Mouse (Mus musculus) midbrain, embryonic 16.5 days (tissue): ENCODE measurements around the gene Lrit3. TPM values are rescaled to one million over a fixed set of nuclear protein-coding genes. Genes with fewer than 3 reads are reported as not detected.
A peak's percentile ranks its signal among the peaks of the same experiment; 100 is the strongest.

ENCODE experiments used
- ATAC-seq: fragments of 200-750 bp; cut with Nextera tagmentation; 2 replicates; pipeline ENCODE4 v1.8.0; 2017; ENCODE audit warnings: moderate TSS enrichment
- H3K27ac ChIP-seq: fragments of 300-500 bp; sonication (generic); 2 replicates; pipeline ENCODE4 v1.5.1; 2014; ENCODE audit warnings: mild to moderate bottlenecking, low read length, mixed read lengths
- H3K27me3 ChIP-seq: fragments of 300-500 bp; sonication (generic); 2 replicates; pipeline ENCODE4 v1.6.1; 2014; ENCODE audit warnings: low read depth, low read length, mixed read lengths; ENCODE audit not compliant: control insufficient read depth, insufficient read depth
- H3K36me3 ChIP-seq: fragments of 300-500 bp; sonication (generic); 2 replicates; pipeline ENCODE4 v1.6.1; 2014; ENCODE audit warnings: mild to moderate bottlenecking, low read length, moderate library complexity, mixed read lengths; ENCODE audit not compliant: control insufficient read depth, insufficient read depth
- H3K4me1 ChIP-seq: fragments of 300-500 bp; sonication (generic); 2 replicates; pipeline ENCODE4 v1.6.1; 2014; ENCODE audit warnings: mild to moderate bottlenecking, low read length, mixed read lengths; ENCODE audit not compliant: control insufficient read depth, insufficient read depth
- H3K4me2 ChIP-seq: fragments of 300-500 bp; sonication (generic); 2 replicates; pipeline ENCODE4 v1.6.1; 2014; ENCODE audit warnings: mild to moderate bottlenecking, low read length, mixed read lengths
- H3K4me3 ChIP-seq: fragments of 300-500 bp; sonication (generic); 2 replicates; pipeline ENCODE4 v1.5.1; 2014; ENCODE audit warnings: low read depth, mild to moderate bottlenecking, low read length, moderate library complexity, mixed read lengths
- H3K9ac ChIP-seq: fragments of 300-500 bp; sonication (generic); 2 replicates; pipeline ENCODE4 v1.6.1; 2014; ENCODE audit warnings: low read depth, low read length, mixed read lengths
- H3K9me3 ChIP-seq: fragments of 300-500 bp; sonication (generic); replicated peaks from 2 replicates; pipeline ENCODE4 v1.6.1; 2014; ENCODE audit warnings: mild to moderate bottlenecking, low read length, mixed read lengths; ENCODE audit not compliant: control insufficient read depth, poor library complexity, severe bottlenecking
- WGBS: fragments of 180-500 bp; shearing (Covaris S2); extraction: QIAGEN DNeasy Blood & Tissue Kit; methylation state at CpG from one replicate; pipeline ENCODE4 v1.1.7; 2014; 5-methylcytosine and 5-hydroxymethylcytosine counted together
- polyA plus RNA-seq: library from polyadenylated mRNA; unstranded; fragments of >200 nt; fragmentation: Nextera tagmentation; extraction: Ambion mirVana; gene quantifications from 2 replicates; pipeline ENCODE4 v1.2.1, GENCODE M21; 2015

Lrit3 gene
- polyA plus RNA-seq, result not detected in 2 replicates

GRCm38 (mm10) chr3:129803765-129804164 is at the start of gene Lrit3:
TSS of gene Lrit3 (minus strand) at chr3:129804030.
- no peaks in the 10 kb centered on the region for H3K36me3 ChIP-seq
- H3K9ac ChIP-seq, result no peak within 1 kb of the TSS
- 82% methylated on average over 10 of the region's 10 CpGs for WGBS
- H3K4me2 ChIP-seq, result no peak within 1 kb of the TSS
- ATAC-seq, result no peak
- no peaks in the 10 kb centered on the region for H3K27me3 ChIP-seq
- no peaks in the 10 kb centered on the region for H3K4me1 ChIP-seq
- H3K9me3 ChIP-seq, result no peaks in the 10 kb centered on the region
- H3K4me3 ChIP-seq, result no peak within 1 kb of the TSS
- no peak within 1 kb of the TSS for H3K27ac ChIP-seq

- H3K36me3 ChIP-seq, result no peaks in the 10 kb centered on the region
- H3K27ac ChIP-seq, result no peak overlapping the region
- H3K4me1 ChIP-seq, result no peaks in the 10 kb centered on the region
- H3K27me3 ChIP-seq, result no peaks in the 10 kb centered on the region
- no peak overlapping the region for H3K9ac ChIP-seq
- H3K4me3 ChIP-seq, result no peak overlapping the region
- 90% methylated on average over 7 of the region's 7 CpGs for WGBS
- H3K9me3 ChIP-seq, result no peaks in the 10 kb centered on the region
- no peak for ATAC-seq
- H3K4me2 ChIP-seq, result no peak overlapping the region
Measured at GRCm38 (mm10) chr3:129846846-129847245, 43.0 kb upstream of the Lrit3 start.

- H3K27me3 ChIP-seq, result no peaks in the 10 kb centered on the region
- no peaks in the 10 kb centered on the region for H3K4me1 ChIP-seq
- no peaks in the 10 kb centered on the region for H3K36me3 ChIP-seq
- no peak overlapping the region for H3K4me2 ChIP-seq
- H3K4me3 ChIP-seq, result no peak overlapping the region
- H3K27ac ChIP-seq, result no peak overlapping the region
- H3K9ac ChIP-seq, result no peak overlapping the region
- WGBS, result 86% methylated on average over 2 of the region's 2 CpGs
- no peak for ATAC-seq
- H3K9me3 ChIP-seq, result no peaks in the 10 kb centered on the region
Measured at GRCm38 (mm10) chr3:129845868-129846267, 42.0 kb upstream of the Lrit3 start.

- ATAC-seq, result no peak
- H3K27ac ChIP-seq, result no peak overlapping the region
- H3K4me1 ChIP-seq, result no peaks in the 10 kb centered on the region
- H3K9me3 ChIP-seq, result no peaks in the 10 kb centered on the region
- no peak overlapping the region for H3K4me2 ChIP-seq
- H3K36me3 ChIP-seq, result no peaks in the 10 kb centered on the region
- WGBS, result 38% methylated on average over 7 of the region's 7 CpGs
- no peak overlapping the region for H3K4me3 ChIP-seq
- no peaks in the 10 kb centered on the region for H3K27me3 ChIP-seq
- H3K9ac ChIP-seq, result no peak overlapping the region
Measured at GRCm38 (mm10) chr3:129838017-129838416, 34.2 kb upstream of the Lrit3 start.

- no peaks in the 10 kb centered on the region for H3K4me1 ChIP-seq
- WGBS, result 92% methylated on average over 6 of the region's 6 CpGs
- H3K36me3 ChIP-seq, result no peaks in the 10 kb centered on the region
- no peak overlapping the region for H3K4me3 ChIP-seq
- no peaks in the 10 kb centered on the region for H3K27me3 ChIP-seq
- H3K27ac ChIP-seq, result no peak overlapping the region
- no peak for ATAC-seq
- H3K9ac ChIP-seq, result no peak overlapping the region
- H3K9me3 ChIP-seq, result no peaks in the 10 kb centered on the region
- no peak overlapping the region for H3K4me2 ChIP-seq
Measured at GRCm38 (mm10) chr3:129836965-129837364, 33.1 kb upstream of the Lrit3 start.

GRCm38 (mm10) chr3:129836051-129836697 is 32.3 kb upstream of the Lrit3 start:
- H3K4me2 ChIP-seq, result no peak overlapping the region
- ATAC-seq, result no peak
- H3K9me3 ChIP-seq, result no peaks in the 10 kb centered on the region
- H3K9ac ChIP-seq, result no peak overlapping the region
- no peaks in the 10 kb centered on the region for H3K27me3 ChIP-seq
- H3K4me3 ChIP-seq, result no peak overlapping the region
- no peak overlapping the region for H3K27ac ChIP-seq
- 11% methylated on average over 11 of the region's 11 CpGs for WGBS
- H3K36me3 ChIP-seq, result no peaks in the 10 kb centered on the region
- peaks cover 3% of the 10 kb centered on the region; the same call in 1 of the 2 replicates for H3K4me1 ChIP-seq

- WGBS, result 65% methylated on average over 6 of the region's 6 CpGs
- H3K4me1 ChIP-seq, result peaks cover 3% of the 10 kb centered on the region; the same call in 1 of the 2 replicates
- no peak within 1 kb of the TSS for H3K4me3 ChIP-seq
- H3K36me3 ChIP-seq, result no peaks in the 10 kb centered on the region
- H3K4me2 ChIP-seq, result no peak within 1 kb of the TSS
- ATAC-seq, result no peak
- H3K27me3 ChIP-seq, result no peaks in the 10 kb centered on the region
- H3K27ac ChIP-seq, result no peak within 1 kb of the TSS
- no peaks in the 10 kb centered on the region for H3K9me3 ChIP-seq
- no peak within 1 kb of the TSS for H3K9ac ChIP-seq
Measured at GRCm38 (mm10) chr3:129835388-129835934, 31.6 kb upstream of the Lrit3 start, which contains the start of gene Cfi. TSS of gene Cfi (plus strand) at chr3:129835884.

GRCm38 (mm10) chr3:129831035-129831568 is 27.3 kb upstream of the Lrit3 start, which contains the start of gene Gar1:
TSS of gene Gar1 (minus strand) at chr3:129831396.
- H3K27ac ChIP-seq, result peak within 1 kb of the TSS; percentile 83
- no peaks in the 10 kb centered on the region for H3K27me3 ChIP-seq
- H3K36me3 ChIP-seq, result peaks cover under 1% of the 10 kb centered on the region
- H3K4me3 ChIP-seq, result peak within 1 kb of the TSS; percentile 96
- H3K4me1 ChIP-seq, result peaks cover 17% of the 10 kb centered on the region
- no peaks in the 10 kb centered on the region for H3K9me3 ChIP-seq
- WGBS, result under 1% methylated on average over 60 of the region's 60 CpGs
- ATAC-seq, result peak; percentile 98
- peak within 1 kb of the TSS; percentile 84 for H3K4me2 ChIP-seq
- peak within 1 kb of the TSS; percentile 75 for H3K9ac ChIP-seq

GRCm38 (mm10) chr3:129830626-129831025 is 26.8 kb upstream of the Lrit3 start:
- peak overlapping the region; percentile 83 for H3K27ac ChIP-seq
- no peaks in the 10 kb centered on the region for H3K9me3 ChIP-seq
- H3K4me3 ChIP-seq, result peak overlapping the region; percentile 96
- peak overlapping the region; percentile 75 for H3K9ac ChIP-seq
- no peaks in the 10 kb centered on the region for H3K27me3 ChIP-seq
- peak overlapping the region; percentile 84 for H3K4me2 ChIP-seq
- ATAC-seq, result no peak; the same call in 1 of the 2 replicates
- H3K36me3 ChIP-seq, result peaks cover 2% of the 10 kb centered on the region
- H3K4me1 ChIP-seq, result peaks cover 17% of the 10 kb centered on the region
- WGBS, result under 1% methylated on average over 33 of the region's 45 CpGs
